Mouse (Mus musculus) activated CD4-positive, CD25-positive, alpha-beta regulatory T cell (primary cell): ENCODE results near the gene Fshb. TPM values are rescaled to one million over a fixed set of nuclear protein-coding genes. Genes with fewer than 3 reads are reported as not detected.

Experiments
- polyA plus RNA-seq, 2 experiments: library from polyadenylated mRNA; unstranded; fragments of 100-300 nt; shearing (Covaris generic); gene quantifications; one replicate each; pipeline ENCODE4 v1.2.1; 2017

Gene Fshb
- polyA plus RNA-seq: not detected

DNA sequence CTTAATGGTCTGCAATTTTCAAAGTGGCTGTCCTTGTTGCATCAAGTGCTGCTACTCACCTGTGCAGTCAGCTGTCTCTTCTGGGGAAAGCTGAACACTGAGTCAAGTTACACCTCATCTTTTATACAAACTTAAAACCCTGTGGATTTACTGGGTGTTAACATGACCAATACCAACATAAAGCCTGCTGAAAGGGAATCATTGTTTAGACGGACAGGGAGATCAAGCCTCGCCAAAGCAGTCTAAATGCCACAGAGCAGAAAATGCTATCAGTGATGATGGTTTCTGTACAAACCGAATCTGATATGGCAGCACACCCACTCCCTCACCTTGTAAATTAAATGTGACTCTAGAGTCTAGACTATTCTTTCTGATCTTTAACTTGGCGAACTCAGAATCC lies at the start of gene Fshb:
Gene Fshb (minus strand): TSS at position 101 of the 400 bp plus-strand sequence.

Other genes with a start within 250 kb of the Fshb start
- 10 to 100 TPM; 18.0 to 18.2 TPM for gene Arl14ep, start 85.2 kb downstream of the Fshb start, polyA plus RNA-seq
- gene Kcna4, start 231.0 kb upstream of the Fshb start, polyA plus RNA-seq: under 1 TPM in 1 of 2 experiments, not detected in 1; 0.12 TPM